Mouse (Mus musculus) midbrain, postnatal 0 days (tissue): Measurements from ENCODE around the gene Rbx1. TPM values are rescaled to one million over a fixed set of nuclear protein-coding genes. Genes with fewer than 3 reads are reported as not detected.
"Not testable (repeated sequence)": the region's sequence is repeated elsewhere in the genome, so short reads cannot be mapped to it uniquely, and the experiment has no call there.

Source experiments
- ATAC-seq: fragments of 200-750 bp; cut with Nextera tagmentation; 2 replicates; pipeline ENCODE4 v1.8.0; 2017; ENCODE audit warnings: moderate number of reproducible peaks, mild to moderate bottlenecking, moderate TSS enrichment, moderate library complexity; ENCODE audit not compliant: low FRiP score
- DNase-seq: peaks from one replicate; pipeline ENCODE4 v3.0.0-alpha.2; 2015; ENCODE audit warnings: low spot score
- H3K27ac ChIP-seq: fragments of 300-500 bp; sonication (generic); 2 replicates; pipeline ENCODE4 v1.5.1; 2014; ENCODE audit warnings: low read depth, mild to moderate bottlenecking, low read length, mixed read lengths
- H3K27me3 ChIP-seq: fragments of 300-500 bp; sonication (generic); 2 replicates; pipeline ENCODE4 v1.6.1; 2014; ENCODE audit warnings: low read length, control low read depth, mixed read lengths; ENCODE audit not compliant: insufficient read depth
- H3K36me3 ChIP-seq: fragments of 300-500 bp; sonication (generic); 2 replicates; pipeline ENCODE4 v1.6.1; 2014; ENCODE audit warnings: low read length, control low read depth, mixed read lengths; ENCODE audit not compliant: insufficient read depth
- H3K4me1 ChIP-seq: fragments of 300-500 bp; sonication (generic); 2 replicates; pipeline ENCODE4 v1.6.1; 2014; ENCODE audit warnings: mild to moderate bottlenecking, control low read depth, antibody characterized with exemption, low read length, mixed read lengths; ENCODE audit not compliant: insufficient read depth
- H3K4me2 ChIP-seq: fragments of 300-500 bp; sonication (generic); 2 replicates; pipeline ENCODE4 v1.6.1; 2014; ENCODE audit warnings: low read depth, mild to moderate bottlenecking, low read length, mixed read lengths; ENCODE audit not compliant: poor library complexity, severe bottlenecking
- H3K4me3 ChIP-seq: fragments of 300-500 bp; sonication (generic); 2 replicates; pipeline ENCODE4 v1.5.1; 2014; ENCODE audit warnings: low read depth, mild to moderate bottlenecking, low read length, moderate library complexity
- H3K9ac ChIP-seq: fragments of 300-500 bp; sonication (generic); replicated peaks from 2 replicates; pipeline ENCODE4 v1.6.1; 2014; ENCODE audit warnings: mild to moderate bottlenecking, low read length, moderate library complexity, mixed read lengths; ENCODE audit not compliant: poor library complexity, severe bottlenecking
- H3K9me3 ChIP-seq: fragments of 300-500 bp; sonication (generic); 2 replicates; pipeline ENCODE4 v1.6.1; 2016; ENCODE audit warnings: low read length, control low read depth
- CTCF ChIP-seq: IDR thresholded peaks from 2 replicates; pipeline ENCODE4 v1.5.1; 2016; ENCODE audit warnings: antibody characterized with exemption, mild to moderate bottlenecking
- WGBS: fragments of 180-500 bp; shearing (Covaris S2); extraction: QIAGEN DNeasy Blood & Tissue Kit; methylation state at CpG from one replicate; pipeline ENCODE4 v1.1.7; 2014; 5-methylcytosine and 5-hydroxymethylcytosine counted together
- polyA plus RNA-seq: library from polyadenylated mRNA; unstranded; fragments of >200 nt; fragmentation: Nextera tagmentation; extraction: Ambion mirVana; gene quantifications from 2 replicates; pipeline ENCODE4 v1.2.1, GENCODE M21; 2015
- total RNA-seq: library from RNA; depleted of rRNA; stranded (reverse); fragments of >200 nt; gene quantifications from 2 replicates; pipeline ENCODE4 v1.2.3, GENCODE M21; 2014

The Rbx1 gene
- total and polyA plus RNA-seq, 2 experiments from 2014 or later: 152 to 397 TPM

GRCm38 (mm10) chr15:81479446-81480213 lies 13.5 kb downstream of the Rbx1 start:
- ATAC-seq (no peak), DNase-seq (no peak)
- Histone ChIP-seq H3K36me3 (no peaks in the 10 kb centered on the region), H3K4me2 (no peak overlapping the region), H3K9me3 (no peaks in the 10 kb centered on the region), H3K27ac (no peak overlapping the region), H3K27me3 (no peaks in the 10 kb centered on the region), H3K9ac (no peak overlapping the region), H3K4me3 (no peak overlapping the region), H3K4me1 (no peaks in the 10 kb centered on the region)
- 74% methylated on average over 21 of the region's 21 CpGs for WGBS
- no peak for TF ChIP-seq CTCF

- not testable (repeated sequence) for H3K9ac ChIP-seq, H3K36me3 ChIP-seq, H3K4me2 ChIP-seq, H3K9me3 ChIP-seq, H3K27ac ChIP-seq, H3K4me3 ChIP-seq, DNase-seq, ATAC-seq, H3K27me3 ChIP-seq, H3K4me1 ChIP-seq
- WGBS: 76% methylated on average over 3 of the region's 3 CpGs
Observed at GRCm38 (mm10) chr15:81480284-81480683, 14.2 kb downstream of the Rbx1 start.

DNA sequence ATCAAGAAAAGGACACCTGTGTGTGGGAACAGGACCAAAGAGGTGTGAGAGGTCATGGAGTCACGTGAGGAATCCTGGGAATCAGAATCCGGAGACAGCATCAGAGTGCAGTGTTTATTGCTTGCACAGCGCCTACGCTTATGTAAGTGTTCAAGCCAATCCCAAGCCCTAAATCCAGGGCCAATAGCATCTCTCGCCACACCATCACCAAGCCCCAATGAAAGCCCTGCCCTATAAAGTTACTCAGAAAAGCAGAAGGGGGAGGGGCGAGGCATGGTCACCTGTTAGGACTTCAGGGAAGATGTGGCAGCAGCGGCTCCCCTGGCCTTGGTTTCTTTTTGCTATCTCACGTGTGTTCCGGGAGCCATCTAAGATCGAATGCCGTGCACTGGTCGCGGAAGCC lies 14.9 kb downstream of the Rbx1 start:
- no peak for TF ChIP-seq CTCF
- Histone ChIP-seq H3K4me2 (peak overlapping the region; percentile 43; the same call in 1 of the 2 replicates), H3K4me3 (no peak overlapping the region), H3K4me1 (no peaks in the 10 kb centered on the region), H3K9me3 (no peaks in the 10 kb centered on the region), H3K36me3 (no peaks in the 10 kb centered on the region), H3K27ac (no peak overlapping the region), H3K9ac (no peak overlapping the region), H3K27me3 (no peaks in the 10 kb centered on the region)
- WGBS: 18% methylated on average over 13 of the region's 13 CpGs
- no peak for ATAC-seq
- no peak for DNase-seq

DNA sequence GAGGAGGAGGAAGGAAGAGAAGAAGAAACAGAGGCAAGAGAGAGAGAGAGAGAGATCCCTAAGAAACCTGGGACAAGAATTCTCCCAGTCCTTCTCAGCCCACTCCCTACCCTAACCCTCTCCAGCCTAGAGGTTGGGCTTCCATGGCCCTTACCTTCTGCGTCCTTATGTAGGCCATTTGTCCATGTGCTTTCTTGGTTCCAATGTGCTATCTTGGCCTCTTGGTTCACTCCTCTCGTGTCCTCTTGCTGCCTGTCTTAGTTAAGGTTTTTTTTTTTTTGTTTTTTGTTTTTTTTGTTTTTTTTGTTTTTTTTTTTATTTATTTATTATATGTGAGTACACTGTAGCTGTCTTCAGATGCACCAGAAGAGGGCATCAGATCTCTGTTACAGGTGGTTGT lies 16.9 kb downstream of the Rbx1 start:
- DNase-seq (no peak), ATAC-seq (no peak)
- Histone ChIP-seq H3K4me2 (no peak overlapping the region), H3K36me3 (no peaks in the 10 kb centered on the region), H3K9ac (no peak overlapping the region), H3K9me3 (no peaks in the 10 kb centered on the region), H3K27ac (no peak overlapping the region), H3K27me3 (no peaks in the 10 kb centered on the region), H3K4me1 (no peaks in the 10 kb centered on the region), H3K4me3 (no peak overlapping the region)
- TF ChIP-seq CTCF: no peak
- 79% methylated on average over 2 of the region's 2 CpGs for WGBS

DNA sequence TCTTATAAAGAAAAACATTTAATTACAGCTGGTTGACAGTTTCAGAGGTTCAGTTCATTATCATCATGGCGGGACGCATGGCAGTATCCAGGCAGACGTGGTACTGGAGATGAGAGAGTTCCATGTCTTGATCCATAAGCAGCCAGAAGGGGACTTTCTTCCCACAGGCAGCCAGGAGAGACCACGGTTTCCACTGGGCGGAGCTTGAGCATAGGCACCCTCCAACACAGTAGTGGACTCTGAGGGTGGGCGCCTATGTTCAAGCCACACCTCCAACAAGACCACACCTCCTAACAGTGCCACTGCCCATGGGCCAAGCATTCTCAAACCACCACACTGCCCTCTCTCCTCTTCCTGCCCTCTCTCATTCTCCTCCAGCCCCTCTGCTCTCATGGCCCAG lies 17.6 kb downstream of the Rbx1 start:
- Histone ChIP-seq H3K27ac (no peak overlapping the region), H3K4me3 (no peak overlapping the region), H3K36me3 (no peaks in the 10 kb centered on the region), H3K27me3 (no peaks in the 10 kb centered on the region), H3K4me1 (no peaks in the 10 kb centered on the region), H3K4me2 (no peak overlapping the region), H3K9me3 (no peaks in the 10 kb centered on the region), H3K9ac (no peak overlapping the region)
- 92% methylated on average over 6 of the region's 6 CpGs for WGBS
- no peak for TF ChIP-seq CTCF
- ATAC-seq: no peak
- DNase-seq: no peak

GRCm38 (mm10) chr15:81485483-81485882 lies 19.4 kb downstream of the Rbx1 start:
- Histone ChIP-seq H3K4me2 (no peak overlapping the region), H3K9me3 (no peaks in the 10 kb centered on the region), H3K27ac (no peak overlapping the region), H3K27me3 (no peaks in the 10 kb centered on the region), H3K4me3 (no peak overlapping the region), H3K36me3 (no peaks in the 10 kb centered on the region), H3K4me1 (no peaks in the 10 kb centered on the region), H3K9ac (no peak overlapping the region)
- no peak for TF ChIP-seq CTCF
- no peak for DNase-seq
- WGBS: 83% methylated on average over 4 of the region's 4 CpGs
- no peak for ATAC-seq
